Mouse (Mus musculus): ENCODE data around the gene Dchs2.

DNA sequence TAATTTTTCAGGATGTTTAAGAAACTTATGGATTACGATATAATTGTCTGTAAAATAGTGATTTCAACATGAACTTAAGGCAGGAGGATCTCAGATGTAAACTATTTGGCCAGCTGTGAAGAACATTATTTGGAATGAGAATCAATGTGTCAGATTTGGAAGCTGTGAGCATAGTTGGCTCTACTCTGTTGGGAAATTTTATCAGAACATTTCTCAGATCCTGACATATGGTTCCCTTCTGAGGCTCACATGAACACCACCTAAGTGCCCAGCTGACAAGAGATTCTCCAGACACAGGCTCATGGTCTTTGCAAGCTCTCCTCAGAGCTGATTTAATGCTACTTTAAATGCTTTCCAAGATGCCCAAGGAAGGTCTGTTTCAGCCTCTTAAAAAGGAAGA lies 156.1 kb downstream of the Dchs2 start:
- TF ChIP-seq BHLHE40 (IDR thresholded peaks at IDR 0.05; ENCODE audit: low read depth, low read length): no peak
- no peak for TF ChIP-seq ZC3H11A (IDR thresholded peaks at IDR 0.05; ENCODE audit: low read depth, low read length)
- TF ChIP-seq POLR2A (IDR thresholded peaks at IDR 0.05; ENCODE audit: low read depth, low read length): no peak
- no peak for TF ChIP-seq CTCF (conservative IDR thresholded peaks at IDR 0.05 in 1 of 2, IDR thresholded peaks at IDR 0.05 in 1 of 2; ENCODE audit: low read depth in 2 of 2, low read length in 2 of 2)
- TF ChIP-seq EP300 (IDR thresholded peaks at IDR 0.05; ENCODE audit: low read length): no peak

All from CH12.LX (cell line).